Mouse (Mus musculus) frontal cortex, postnatal 36 days (tissue): ENCODE results near the gene Prok1.

Experiments
- DNase-seq, 2 experiments: peaks; one replicate each; pipeline ENCODE4 v3.0.0; 2022; ENCODE audit warnings: low spot score in 2 of 2

Prok1 gene

GRCm38 (mm10) chr3:107239607-107240006 lies at the start of gene Prok1:
TSS of gene Prok1 (minus strand) at chr3:107239707.
- no peak for DNase-seq

GRCm38 (mm10) chr3:107287346-107287745 lies 47.8 kb upstream of the Prok1 start:
- no peak for DNase-seq

DNA sequence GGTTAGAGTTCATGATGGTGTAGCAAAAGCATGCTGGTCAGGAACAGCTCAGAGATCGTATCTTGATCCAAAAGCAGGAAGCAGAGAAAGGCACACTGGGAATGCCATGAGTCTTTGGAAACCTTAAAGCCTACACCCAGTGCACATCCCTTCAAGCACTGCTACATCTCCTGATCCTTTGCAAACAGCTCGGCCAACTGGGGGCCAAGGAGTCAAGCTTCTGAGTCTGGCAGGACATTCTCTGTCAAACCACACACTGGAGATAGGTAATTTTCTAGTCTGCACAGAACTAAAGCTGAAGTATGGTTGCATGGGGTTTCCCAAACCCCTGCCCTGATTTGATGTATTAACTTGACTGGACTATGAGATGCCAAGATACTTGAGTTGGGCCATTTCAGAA lies 46.6 kb upstream of the Prok1 start:
- DNase-seq: no peak

- peak; percentile 92 to 95 for DNase-seq
These were observed 39.2 kb upstream of the Prok1 start, which contains the start of gene Lamtor5 for GRCm38 (mm10) chr3:107278479-107279269. TSS of gene Lamtor5 (plus strand) at chr3:107278858.

GRCm38 (mm10) chr3:107276626-107277025 lies 37.1 kb upstream of the Prok1 start:
- DNase-seq: no peak

GRCm38 (mm10) chr3:107275996-107276395 lies 36.5 kb upstream of the Prok1 start:
- no peak for DNase-seq

DNA sequence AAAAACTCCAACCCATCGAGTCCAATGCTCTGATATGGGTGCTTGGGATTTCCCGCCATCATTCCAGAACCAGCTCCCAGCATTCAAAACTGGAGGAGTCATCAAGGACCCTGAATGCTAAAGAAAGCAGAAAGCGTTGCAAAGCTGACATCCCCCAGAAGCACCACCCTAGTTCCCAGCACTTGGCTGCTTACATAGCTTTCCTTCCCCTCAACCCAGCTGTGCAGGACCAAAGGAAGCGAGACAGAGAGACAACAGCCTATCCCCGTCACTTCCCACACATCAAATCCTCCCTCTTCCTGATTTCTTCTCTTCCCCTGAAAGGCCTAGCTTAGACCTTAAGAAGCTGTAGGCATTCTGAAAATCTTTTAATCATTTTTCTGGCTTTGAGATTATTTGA lies 35.8 kb upstream of the Prok1 start:
- DNase-seq: no peak

- peak; percentile 61 to 81 for DNase-seq
These were observed 34.3 kb upstream of the Prok1 start for GRCm38 (mm10) chr3:107273820-107274219.

- DNase-seq: no peak
These were observed 32.9 kb upstream of the Prok1 start for GRCm38 (mm10) chr3:107272433-107272832.

DNA sequence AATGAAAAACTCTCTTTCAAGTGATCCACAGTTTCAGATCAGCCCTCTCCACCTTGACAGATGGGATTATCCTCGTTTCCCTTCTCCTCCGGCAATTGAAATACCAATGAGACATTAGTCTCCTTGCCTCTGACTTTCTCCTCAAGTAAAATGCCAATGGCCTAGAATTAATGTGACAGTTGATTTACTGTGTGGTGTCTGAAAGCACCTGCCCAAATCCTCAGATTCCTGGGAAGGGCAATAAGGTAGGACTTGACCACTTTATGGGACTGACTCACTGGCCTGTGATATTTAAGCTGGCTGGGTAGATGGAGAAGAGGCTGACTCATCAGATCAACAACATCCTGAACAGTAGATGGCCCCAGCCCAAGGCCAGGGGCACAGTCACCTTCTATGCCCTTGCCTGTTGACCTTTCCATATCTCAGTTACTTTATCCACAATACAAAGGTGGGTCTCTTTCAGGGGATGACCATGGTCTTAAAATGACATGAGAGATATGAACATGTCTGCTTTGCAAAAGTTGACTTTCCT lies 27.4 kb upstream of the Prok1 start:
- DNase-seq: no peak

DNA sequence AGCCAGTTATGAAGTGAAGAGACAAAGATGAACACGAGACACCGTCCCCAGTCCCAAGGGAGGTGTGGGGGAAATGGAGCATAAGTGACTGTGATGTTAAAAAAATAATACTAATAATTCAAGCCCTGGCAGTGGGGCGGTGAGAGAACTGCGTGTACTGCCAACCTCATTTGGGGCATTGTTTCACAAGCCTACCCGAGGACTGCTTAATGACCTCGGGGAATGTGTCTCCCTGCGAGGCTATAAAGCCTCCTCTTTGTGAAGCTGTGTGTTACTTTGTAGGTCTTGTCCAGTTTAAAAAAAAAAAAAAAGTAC lies 22.3 kb upstream of the Prok1 start:
- DNase-seq: peak in 1 of 2 experiments; percentile 8

- DNase-seq: peak in 1 of 2 experiments; percentile 47
These were observed 21.7 kb upstream of the Prok1 start for GRCm38 (mm10) chr3:107260956-107261850.

DNA sequence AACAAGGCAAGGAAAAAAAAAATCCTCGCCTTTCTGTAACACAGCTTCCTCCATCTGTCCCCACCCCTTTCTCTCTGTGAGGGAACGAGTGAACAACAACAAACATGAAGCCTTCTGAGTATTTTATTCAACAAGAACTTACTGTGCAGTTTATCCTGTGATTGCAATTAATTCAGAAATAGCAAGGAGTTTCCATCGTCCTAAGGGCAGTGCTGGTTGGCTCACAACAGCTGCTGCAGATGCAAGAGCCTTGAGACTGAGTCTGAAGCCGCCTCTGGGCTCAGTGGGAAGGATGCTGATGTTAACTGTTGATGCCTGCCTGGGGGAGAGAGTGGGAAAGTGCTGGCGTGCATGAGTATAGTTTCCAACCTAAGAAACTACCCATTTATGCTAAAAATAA lies 18.4 kb upstream of the Prok1 start:
- DNase-seq: peak in 1 of 2 experiments; percentile 37

DNA sequence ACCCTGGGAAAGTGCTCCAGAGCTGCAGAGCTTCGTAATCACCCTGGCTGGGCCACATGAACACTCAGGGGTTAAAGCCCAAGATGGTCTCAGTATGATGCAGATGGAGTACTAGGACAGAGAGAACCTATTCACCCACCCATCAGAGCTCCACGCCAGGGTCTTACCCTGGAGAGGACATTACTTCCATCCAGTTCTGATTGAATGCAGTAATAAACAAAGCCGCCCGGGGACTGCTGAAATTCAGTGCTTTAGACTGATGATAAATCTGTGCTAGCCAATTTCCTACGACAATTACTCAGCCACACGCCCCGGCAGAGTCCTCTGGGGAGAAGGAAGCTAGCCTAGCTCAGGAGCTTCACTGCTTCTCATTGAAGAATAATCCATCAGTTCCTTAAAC lies 17.2 kb upstream of the Prok1 start:
- no peak for DNase-seq

- no peak for DNase-seq
These were observed 16.5 kb upstream of the Prok1 start for GRCm38 (mm10) chr3:107255992-107256391.

DNA sequence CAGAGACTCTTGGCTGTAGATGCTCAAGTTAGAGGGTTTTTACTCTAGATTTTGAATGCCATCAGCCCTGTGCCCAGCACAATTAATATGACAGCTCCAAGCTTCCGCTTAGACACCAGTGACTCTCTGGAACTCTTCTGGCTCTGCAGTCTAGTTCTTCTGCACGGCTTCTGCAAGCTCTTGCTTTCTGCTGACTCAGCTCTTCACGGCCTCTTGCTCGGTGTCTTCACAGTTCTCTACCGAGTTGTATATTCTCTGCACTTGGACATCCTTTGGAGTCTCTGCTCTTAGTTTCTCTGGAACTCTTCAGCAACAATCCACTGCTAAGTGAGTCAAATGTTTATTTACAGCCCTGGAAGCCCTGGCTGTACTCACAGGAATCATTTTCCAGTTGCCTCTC lies 14.4 kb upstream of the Prok1 start:
- DNase-seq: no peak

GRCm38 (mm10) chr3:107252035-107252434 lies 12.5 kb upstream of the Prok1 start:
- no peak for DNase-seq

- no peak for DNase-seq
These were observed 10.8 kb upstream of the Prok1 start for GRCm38 (mm10) chr3:107250320-107250719.

DNA sequence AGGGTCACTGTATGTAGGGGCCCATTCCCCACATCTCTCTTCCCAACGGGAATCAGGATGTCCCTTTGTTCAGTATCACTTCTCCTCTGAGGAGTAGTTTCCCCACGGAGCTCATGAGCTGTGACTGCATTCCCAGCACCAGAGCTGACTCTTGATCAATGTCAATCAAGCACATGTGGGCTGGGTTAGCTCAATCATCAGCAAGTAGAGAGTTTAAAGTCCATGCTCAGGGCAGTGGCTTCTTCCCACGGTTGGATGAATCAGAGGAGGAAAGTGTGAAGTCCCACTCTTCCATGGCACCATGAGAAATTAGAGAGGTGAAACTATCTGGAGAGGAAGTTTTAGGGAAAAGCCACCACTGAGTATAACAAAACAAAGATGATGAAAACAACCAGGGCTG lies 9.5 kb upstream of the Prok1 start:
- no peak for DNase-seq

GRCm38 (mm10) chr3:107246876-107247275 lies 7.4 kb upstream of the Prok1 start:
- DNase-seq: no peak

- no peak for DNase-seq
These were observed 2.0 kb upstream of the Prok1 start for GRCm38 (mm10) chr3:107241389-107242094.

GRCm38 (mm10) chr3:107238471-107238980 lies 981 bp downstream of the Prok1 start:
- DNase-seq: no peak
